Mouse (Mus musculus) neutrophil, adult 65 days (primary cell): Measurements from ENCODE around the gene Nmnat3. TPM values are rescaled to one million over a fixed set of nuclear protein-coding genes. Genes with fewer than 3 reads are reported as not detected.

Experiments
- total RNA-seq: library from RNA; stranded (reverse); gene quantifications from 2 replicates; pipeline ENCODE4 v1.2.4, GENCODE M21; 2023

The Nmnat3 gene
- total RNA-seq = 1.4 TPM in 2 replicates

GRCm38 (mm10) chr9:98287135-98287534 lies at the start of gene Nmnat3:
TSS of gene Nmnat3 (plus strand) at chr9:98287435.

GRCm38 (mm10) chr9:98422656-98423055 lies 135.4 kb downstream of the Nmnat3 start, which contains the start of gene Rbp1:
TSS of gene Rbp1 (plus strand) at chr9:98422961.

Other genes with a start within 250 kb of the Nmnat3 start
- gene Rbp1, start 135.5 kb downstream of the Nmnat3 start, total RNA-seq = 0.16 TPM in 1 of 2 replicates, not detected in the other
- gene Rbp2, start 198.7 kb downstream of the Nmnat3 start, total RNA-seq = not detected in 2 replicates